Mouse (Mus musculus): Measurements from ENCODE around the gene Avpi1. TPM values are rescaled to one million over a fixed set of nuclear protein-coding genes. Genes with fewer than 3 reads are reported as not detected.

Avpi1 gene
- polyA plus RNA-seq (2014; fragmentation: Nextera tagmentation; extraction: Ambion mirVana) = 9.4 and 10.8 TPM in 2 replicates

DNA sequence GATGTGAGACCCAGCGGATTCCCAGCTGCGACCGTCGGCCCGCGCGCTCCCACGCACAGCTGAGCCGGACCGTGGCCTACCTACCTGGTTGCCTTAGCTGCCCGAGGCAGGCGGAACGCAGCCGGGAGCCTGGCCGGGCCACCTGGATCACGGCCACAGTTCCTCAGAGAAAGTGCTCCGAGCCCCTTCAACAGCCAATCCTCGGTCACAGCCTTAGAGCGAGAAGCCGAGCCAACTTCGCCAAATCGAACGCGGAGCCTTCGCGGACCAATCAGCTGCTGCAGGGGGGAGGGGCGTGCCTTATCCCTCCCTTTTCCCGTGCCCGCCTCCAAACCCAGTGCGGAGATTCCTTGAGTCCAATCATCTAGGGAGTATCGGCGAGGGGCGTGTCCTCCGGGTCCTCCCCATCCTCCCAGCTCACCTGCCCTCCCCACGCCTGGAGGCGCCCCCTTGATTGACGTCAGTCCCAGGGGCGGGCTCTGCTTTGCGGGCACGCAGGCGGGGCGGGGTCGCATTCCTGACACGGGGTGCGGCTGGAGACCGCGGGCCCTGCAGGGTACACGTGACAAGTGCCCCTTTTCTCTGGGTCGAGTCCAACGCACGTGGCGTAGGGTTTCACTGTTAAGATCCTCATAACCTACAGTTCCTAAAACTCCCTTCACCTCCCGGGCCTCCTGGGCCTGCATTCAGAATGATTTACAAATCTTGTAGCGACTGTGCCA lies at the start of gene Avpi1:
Gene Avpi1 (minus strand): TSS at position 273 of the 722 bp plus-strand sequence.
- Histone ChIP-seq H3K27ac (ENCODE audit: low read depth, low read length) (peak within 1 kb of the TSS; percentile 25; the same call in 1 of the 2 replicates), H3K36me3 (ENCODE audit: control insufficient read depth, insufficient read depth, low read length) (no peaks in the 10 kb centered on the region), H3K4me2 (ENCODE audit: low read depth, low read length) (peak within 1 kb of the TSS; percentile 98), H3K4me3 (ENCODE audit: low read depth, low read length) (peak within 1 kb of the TSS; percentile 52), H3K9me3 (ENCODE audit: control insufficient read depth, low read length) (no peaks in the 10 kb centered on the region), H3K27me3 (ENCODE audit: control insufficient read depth, insufficient read depth, low read length) (no peaks in the 10 kb centered on the region; the same call in 1 of the 2 replicates), H3K9ac (replicated peaks; ENCODE audit: low read depth, low read length) (peak within 1 kb of the TSS; percentile 69), H3K4me1 (ENCODE audit: control insufficient read depth, insufficient read depth, low read length) (peaks cover 7% of the 10 kb centered on the region)
- peak; percentile 96 for ATAC-seq (ENCODE audit: low read depth)
- under 1% methylated on average over 53 of the region's 54 CpGs for WGBS

DNA sequence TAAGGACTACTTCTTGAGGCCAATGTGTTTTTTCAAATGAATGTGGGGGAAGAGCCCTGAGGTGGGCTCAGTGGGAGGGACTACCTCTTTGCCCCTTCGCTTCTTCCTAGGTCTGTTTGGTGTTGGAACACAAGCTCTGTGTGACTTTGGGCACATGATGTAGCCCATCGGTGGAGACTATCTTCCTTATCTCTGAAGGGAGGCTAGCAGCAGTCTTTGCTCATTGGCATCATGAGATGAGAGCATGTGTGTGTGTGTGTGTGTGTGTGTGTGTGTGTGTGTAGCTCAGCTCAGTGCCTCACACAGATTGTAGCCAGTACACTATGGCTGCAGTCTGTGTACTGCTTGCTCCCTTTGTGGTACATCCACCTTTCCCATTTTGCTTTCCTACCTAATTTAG lies 48.6 kb upstream of the Avpi1 start:
- H3K27me3 ChIP-seq (ENCODE audit: control insufficient read depth, insufficient read depth, low read length) = no peaks in the 10 kb centered on the region
- H3K9ac ChIP-seq (replicated peaks; ENCODE audit: low read depth, low read length) = no peak overlapping the region
- WGBS = 93% methylated on average over 2 of the region's 2 CpGs
- ATAC-seq (ENCODE audit: low read depth) = no peak
- H3K36me3 ChIP-seq (ENCODE audit: control insufficient read depth, insufficient read depth, low read length) = peaks cover 10% of the 10 kb centered on the region
- H3K4me3 ChIP-seq (ENCODE audit: low read depth, low read length) = no peak overlapping the region
- H3K4me1 ChIP-seq (ENCODE audit: control insufficient read depth, insufficient read depth, low read length) = peaks cover under 1% of the 10 kb centered on the region; the same call in 1 of the 2 replicates
- no peaks in the 10 kb centered on the region for H3K9me3 ChIP-seq (ENCODE audit: control insufficient read depth, low read length)
- H3K27ac ChIP-seq (ENCODE audit: low read depth, low read length) = no peak overlapping the region
- no peak overlapping the region for H3K4me2 ChIP-seq (ENCODE audit: low read depth, low read length)

DNA sequence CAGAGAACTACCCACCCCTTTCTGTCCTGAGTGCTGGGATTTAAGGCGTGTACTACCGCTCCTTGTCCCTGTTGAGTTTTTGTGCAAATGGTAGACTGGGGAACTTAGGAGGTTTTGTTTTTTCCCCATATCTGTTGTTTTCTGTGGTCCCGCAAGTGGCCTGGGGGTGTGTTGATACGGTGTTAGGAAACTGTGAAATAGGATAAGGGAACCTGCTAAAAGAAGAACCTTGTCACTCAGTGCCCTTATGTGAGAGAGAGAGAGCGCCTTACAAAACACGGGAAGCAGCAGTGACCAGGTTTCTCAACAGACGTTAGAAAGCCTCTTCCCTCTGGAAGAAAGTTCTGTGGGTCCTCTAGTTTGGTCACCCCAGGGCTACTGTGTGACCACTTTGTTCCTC lies 48.0 kb upstream of the Avpi1 start:
- no peak for ATAC-seq (ENCODE audit: low read depth)
- H3K9ac ChIP-seq (replicated peaks; ENCODE audit: low read depth, low read length) = no peak overlapping the region
- 89% methylated on average over 7 of the region's 7 CpGs for WGBS
- peaks cover 10% of the 10 kb centered on the region for H3K36me3 ChIP-seq (ENCODE audit: control insufficient read depth, insufficient read depth, low read length)
- no peaks in the 10 kb centered on the region for H3K9me3 ChIP-seq (ENCODE audit: control insufficient read depth, low read length)
- no peak overlapping the region for H3K4me3 ChIP-seq (ENCODE audit: low read depth, low read length)
- no peak overlapping the region for H3K27ac ChIP-seq (ENCODE audit: low read depth, low read length)
- no peaks in the 10 kb centered on the region for H3K27me3 ChIP-seq (ENCODE audit: control insufficient read depth, insufficient read depth, low read length)
- H3K4me2 ChIP-seq (ENCODE audit: low read depth, low read length) = no peak overlapping the region
- peaks cover 3% of the 10 kb centered on the region for H3K4me1 ChIP-seq (ENCODE audit: control insufficient read depth, insufficient read depth, low read length)

DNA sequence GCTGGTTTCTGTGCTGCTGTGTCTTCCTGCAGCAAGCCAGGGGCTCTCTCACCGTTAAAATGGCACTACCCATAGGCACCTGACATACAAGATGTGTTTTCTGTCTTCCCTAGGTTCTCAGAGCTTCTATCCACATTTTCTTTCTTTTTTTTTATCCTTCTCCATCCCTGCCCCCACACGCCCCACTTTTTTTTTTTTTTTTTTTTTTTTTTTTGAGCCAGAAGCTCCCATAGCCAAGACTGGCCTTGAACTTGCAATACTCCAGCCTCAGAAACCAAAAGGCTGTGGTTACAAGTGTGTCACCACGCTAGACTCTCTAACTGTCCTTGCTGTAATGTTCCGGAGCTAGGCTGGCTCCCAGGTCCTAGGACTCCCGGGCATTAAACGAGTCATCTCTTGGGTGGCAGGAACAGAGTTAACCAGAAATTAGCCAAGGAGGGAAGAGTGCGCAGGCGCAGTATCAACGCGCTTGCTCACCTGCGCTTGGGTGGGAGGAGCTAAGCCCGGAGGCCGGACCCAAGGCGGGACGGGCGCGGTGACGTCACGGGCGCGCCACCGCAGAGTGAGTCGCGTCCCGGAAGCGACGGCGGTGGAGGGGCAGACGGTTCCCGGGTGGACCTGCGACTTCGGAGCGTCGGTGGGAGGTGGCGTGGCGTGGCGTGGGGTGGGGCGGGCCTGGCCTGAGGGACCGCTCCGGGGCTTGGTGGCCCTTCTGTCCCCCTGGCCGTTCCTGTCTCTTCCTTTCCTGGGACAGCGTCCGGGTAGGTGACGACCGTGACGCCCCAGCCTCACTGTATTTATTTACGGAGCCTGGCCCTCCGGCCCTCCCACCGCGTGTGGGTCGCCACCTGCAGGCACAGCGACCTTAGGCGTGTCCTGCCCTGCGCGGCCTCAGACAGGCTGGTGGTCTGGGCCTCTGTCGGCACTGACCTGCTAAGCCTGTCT lies 41.4 kb upstream of the Avpi1 start:
- H3K4me2 ChIP-seq (ENCODE audit: low read depth, low read length) = peak overlapping the region; percentile 89
- peak overlapping the region; percentile 73 for H3K27ac ChIP-seq (ENCODE audit: low read depth, low read length)
- H3K4me3 ChIP-seq (ENCODE audit: low read depth, low read length) = peak overlapping the region; percentile 94
- peak overlapping the region; percentile 90 for H3K9ac ChIP-seq (replicated peaks; ENCODE audit: low read depth, low read length)
- WGBS = 2% methylated on average over 53 of the region's 56 CpGs
- H3K4me1 ChIP-seq (ENCODE audit: control insufficient read depth, insufficient read depth, low read length) = peaks cover 24% of the 10 kb centered on the region
- ATAC-seq (ENCODE audit: low read depth) = peak; percentile 89
- peaks cover 5% of the 10 kb centered on the region; the same call in 1 of the 2 replicates for H3K27me3 ChIP-seq (ENCODE audit: control insufficient read depth, insufficient read depth, low read length)
- H3K36me3 ChIP-seq (ENCODE audit: control insufficient read depth, insufficient read depth, low read length) = no peaks in the 10 kb centered on the region
- H3K9me3 ChIP-seq (ENCODE audit: control insufficient read depth, low read length) = no peaks in the 10 kb centered on the region

DNA sequence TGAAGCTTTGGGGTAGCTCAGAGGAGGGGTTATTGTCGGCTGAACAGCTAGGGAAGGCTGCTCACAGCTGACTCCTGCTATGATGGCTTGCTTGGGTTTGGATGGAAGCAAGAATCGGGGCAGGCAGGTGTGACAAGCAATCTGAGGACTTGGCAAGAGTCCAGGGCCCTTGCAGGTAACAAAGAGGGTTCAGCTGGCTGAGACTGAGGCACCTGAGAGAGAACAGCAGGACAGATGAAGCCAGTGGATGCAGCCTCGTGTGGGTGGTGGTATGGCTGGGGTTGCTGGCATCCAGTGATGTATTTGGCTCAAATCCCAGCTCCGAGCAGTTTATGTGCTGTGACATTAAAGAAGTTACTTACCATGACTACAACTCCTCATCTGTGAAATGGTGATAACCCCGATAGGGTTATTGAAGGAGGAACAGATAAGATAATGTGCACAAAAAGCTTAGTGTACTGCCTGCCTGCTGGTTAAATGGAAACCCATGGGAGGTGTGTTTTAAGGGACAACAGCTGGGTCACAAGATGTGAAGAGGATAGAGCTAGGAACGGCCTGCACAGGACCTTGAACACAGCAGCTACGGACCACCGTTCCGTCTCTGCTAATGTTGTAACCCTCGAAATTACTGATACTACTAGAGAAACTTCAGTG lies 40.6 kb upstream of the Avpi1 start:
- H3K4me3 ChIP-seq (ENCODE audit: low read depth, low read length) = no peak overlapping the region
- H3K27ac ChIP-seq (ENCODE audit: low read depth, low read length) = peak overlapping the region; percentile 73
- peaks cover 24% of the 10 kb centered on the region for H3K4me1 ChIP-seq (ENCODE audit: control insufficient read depth, insufficient read depth, low read length)
- H3K4me2 ChIP-seq (ENCODE audit: low read depth, low read length) = peak overlapping the region; percentile 89; the same call in 1 of the 2 replicates
- H3K9ac ChIP-seq (replicated peaks; ENCODE audit: low read depth, low read length) = no peak overlapping the region
- peaks cover 5% of the 10 kb centered on the region; the same call in 1 of the 2 replicates for H3K27me3 ChIP-seq (ENCODE audit: control insufficient read depth, insufficient read depth, low read length)
- ATAC-seq (ENCODE audit: low read depth) = peak; percentile 41; the same call in 1 of the 2 replicates
- no peaks in the 10 kb centered on the region for H3K36me3 ChIP-seq (ENCODE audit: control insufficient read depth, insufficient read depth, low read length)
- no peaks in the 10 kb centered on the region for H3K9me3 ChIP-seq (ENCODE audit: control insufficient read depth, low read length)
- 56% methylated on average over 10 of the region's 10 CpGs for WGBS

GRCm38 (mm10) chr19:42167489-42167888 lies 38.6 kb upstream of the Avpi1 start:
- WGBS = 64% methylated on average over 9 of the region's 9 CpGs
- no peaks in the 10 kb centered on the region for H3K9me3 ChIP-seq (ENCODE audit: control insufficient read depth, low read length)
- H3K4me2 ChIP-seq (ENCODE audit: low read depth, low read length) = no peak overlapping the region
- H3K27ac ChIP-seq (ENCODE audit: low read depth, low read length) = no peak overlapping the region
- H3K4me1 ChIP-seq (ENCODE audit: control insufficient read depth, insufficient read depth, low read length) = peaks cover 23% of the 10 kb centered on the region
- H3K4me3 ChIP-seq (ENCODE audit: low read depth, low read length) = no peak overlapping the region
- no peak overlapping the region for H3K9ac ChIP-seq (replicated peaks; ENCODE audit: low read depth, low read length)
- no peak for ATAC-seq (ENCODE audit: low read depth)
- no peaks in the 10 kb centered on the region for H3K36me3 ChIP-seq (ENCODE audit: control insufficient read depth, insufficient read depth, low read length)
- H3K27me3 ChIP-seq (ENCODE audit: control insufficient read depth, insufficient read depth, low read length) = peaks cover 5% of the 10 kb centered on the region; the same call in 1 of the 2 replicates

- Histone ChIP-seq H3K4me2 (ENCODE audit: low read depth, low read length) (no peak overlapping the region), H3K4me1 (ENCODE audit: control insufficient read depth, insufficient read depth, low read length) (peaks cover 20% of the 10 kb centered on the region), H3K36me3 (ENCODE audit: control insufficient read depth, insufficient read depth, low read length) (no peaks in the 10 kb centered on the region), H3K27me3 (ENCODE audit: control insufficient read depth, insufficient read depth, low read length) (peaks cover 5% of the 10 kb centered on the region; the same call in 1 of the 2 replicates), H3K9me3 (ENCODE audit: control insufficient read depth, low read length) (no peaks in the 10 kb centered on the region), H3K9ac (replicated peaks; ENCODE audit: low read depth, low read length) (no peak overlapping the region), H3K27ac (ENCODE audit: low read depth, low read length) (no peak overlapping the region), H3K4me3 (ENCODE audit: low read depth, low read length) (no peak overlapping the region)
- no peak for ATAC-seq (ENCODE audit: low read depth)
- 48% methylated on average over 3 of the region's 3 CpGs for WGBS
Observed at GRCm38 (mm10) chr19:42166766-42167165, 37.9 kb upstream of the Avpi1 start.

- 2% methylated on average over 12 of the region's 12 CpGs for WGBS
- H3K9ac ChIP-seq (replicated peaks; ENCODE audit: low read depth, low read length) = no peak overlapping the region
- no peak overlapping the region for H3K4me3 ChIP-seq (ENCODE audit: low read depth, low read length)
- no peaks in the 10 kb centered on the region for H3K9me3 ChIP-seq (ENCODE audit: control insufficient read depth, low read length)
- no peaks in the 10 kb centered on the region for H3K36me3 ChIP-seq (ENCODE audit: control insufficient read depth, insufficient read depth, low read length)
- peak overlapping the region; percentile 16; the same call in 1 of the 2 replicates for H3K27ac ChIP-seq (ENCODE audit: low read depth, low read length)
- H3K27me3 ChIP-seq (ENCODE audit: control insufficient read depth, insufficient read depth, low read length) = peaks cover 5% of the 10 kb centered on the region; the same call in 1 of the 2 replicates
- peaks cover 13% of the 10 kb centered on the region for H3K4me1 ChIP-seq (ENCODE audit: control insufficient read depth, insufficient read depth, low read length)
- no peak for ATAC-seq (ENCODE audit: low read depth)
- peak overlapping the region; percentile 30; the same call in 1 of the 2 replicates for H3K4me2 ChIP-seq (ENCODE audit: low read depth, low read length)
Observed at GRCm38 (mm10) chr19:42166130-42166529, 37.3 kb upstream of the Avpi1 start.
